Mouse (Mus musculus): ENCODE data around the gene Klf2.

The Klf2 gene

DNA sequence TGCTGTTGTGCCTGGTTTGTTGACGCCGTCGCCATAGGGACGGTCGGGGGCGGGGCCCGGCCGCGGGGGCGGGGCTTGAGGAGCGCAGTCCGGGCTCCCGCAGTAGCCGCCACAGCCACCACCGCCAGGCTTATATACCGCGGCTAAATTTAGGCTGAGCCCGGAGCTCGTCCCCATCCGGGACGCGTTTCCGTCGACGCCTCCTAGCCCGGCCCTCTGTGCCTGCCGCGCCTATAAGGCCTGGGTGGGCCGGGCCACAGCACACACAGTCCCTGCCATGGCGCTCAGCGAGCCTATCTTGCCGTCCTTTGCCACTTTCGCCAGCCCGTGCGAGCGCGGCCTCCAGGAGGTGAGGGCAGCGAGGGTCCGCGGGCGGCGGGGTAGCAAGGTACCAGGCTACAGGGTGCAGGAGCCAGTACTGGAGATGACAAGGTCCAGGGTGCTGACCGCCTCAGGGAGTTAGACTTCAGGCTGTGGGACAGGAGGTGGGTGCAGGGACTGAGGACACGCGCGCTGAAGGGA lies at the start of gene Klf2:
Gene Klf2 (plus strand): TSS at position 233 of the 522 bp plus-strand sequence.
- DNase-seq (ENCODE audit: low read depth, low spot score), result peak; percentile 99

GRCm38 (mm10) chr8:72270606-72271005 lies 48.2 kb upstream of the Klf2 start:
- no peak for DNase-seq (ENCODE audit: low read depth, low spot score)

GRCm38 (mm10) chr8:72271051-72271660 lies 47.7 kb upstream of the Klf2 start:
- DNase-seq (ENCODE audit: low read depth, low spot score), result no peak

- DNase-seq (ENCODE audit: low read depth, low spot score), result no peak
Measured at GRCm38 (mm10) chr8:72271691-72272090, 47.1 kb upstream of the Klf2 start.

GRCm38 (mm10) chr8:72272361-72272760 lies 46.5 kb upstream of the Klf2 start:
- peak; percentile 85 for DNase-seq (ENCODE audit: low read depth, low spot score)

DNA sequence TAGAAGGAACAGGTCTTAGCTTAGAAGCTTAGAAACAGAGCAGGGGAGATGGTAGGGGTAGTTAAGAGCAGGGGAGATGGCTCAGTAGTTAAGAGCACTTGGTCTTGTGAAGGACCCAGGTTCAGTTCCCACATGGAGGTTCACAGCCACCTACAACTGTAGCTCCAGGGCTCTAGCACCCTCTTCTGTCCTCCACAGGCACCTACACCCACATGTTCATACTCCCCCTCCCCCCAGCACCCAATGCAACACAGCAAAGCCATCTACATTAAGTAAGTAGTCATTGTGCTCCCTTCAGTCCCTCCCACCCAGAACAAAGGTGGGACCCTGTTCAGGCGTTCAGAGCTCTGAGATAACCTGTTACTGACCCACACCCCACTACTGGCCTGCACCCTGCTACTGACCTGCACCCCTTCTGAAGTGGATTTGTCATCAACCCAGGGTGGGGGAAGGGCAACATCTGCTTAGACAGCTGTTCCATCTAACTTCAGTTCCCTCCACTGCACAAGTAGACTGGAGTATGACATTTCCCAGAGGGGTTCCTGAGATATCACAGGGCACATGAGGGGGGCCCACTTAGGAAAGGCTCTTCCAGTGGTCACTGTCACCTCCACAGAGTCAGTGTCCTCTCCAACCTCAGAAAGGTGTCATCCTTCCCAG lies 45.6 kb upstream of the Klf2 start:
- peak; percentile 12 for DNase-seq (ENCODE audit: low read depth, low spot score)

DNA sequence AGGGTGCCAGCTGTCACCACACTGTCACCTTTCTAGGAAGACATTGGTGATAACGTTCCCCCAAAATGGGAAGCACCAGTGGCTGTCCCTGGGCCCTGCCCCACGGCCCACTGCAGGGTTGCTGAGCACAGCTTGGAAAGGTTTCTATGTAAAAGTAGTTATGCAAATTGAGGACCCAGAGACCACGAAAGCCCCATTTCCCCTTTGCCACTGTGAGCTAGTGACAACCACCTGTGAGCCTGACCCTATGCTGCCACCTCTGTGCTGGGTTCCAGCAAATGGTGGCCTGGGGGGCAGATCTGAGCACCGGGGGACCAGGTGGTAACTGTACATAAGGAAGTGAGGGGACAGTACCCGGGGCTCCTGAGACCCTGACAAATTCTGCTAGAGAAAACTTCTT lies 45.0 kb upstream of the Klf2 start:
- no peak for DNase-seq (ENCODE audit: low read depth, low spot score)

- DNase-seq (ENCODE audit: low read depth, low spot score), result peak; percentile 83
Measured at GRCm38 (mm10) chr8:72277244-72277643, 41.6 kb upstream of the Klf2 start.

DNA sequence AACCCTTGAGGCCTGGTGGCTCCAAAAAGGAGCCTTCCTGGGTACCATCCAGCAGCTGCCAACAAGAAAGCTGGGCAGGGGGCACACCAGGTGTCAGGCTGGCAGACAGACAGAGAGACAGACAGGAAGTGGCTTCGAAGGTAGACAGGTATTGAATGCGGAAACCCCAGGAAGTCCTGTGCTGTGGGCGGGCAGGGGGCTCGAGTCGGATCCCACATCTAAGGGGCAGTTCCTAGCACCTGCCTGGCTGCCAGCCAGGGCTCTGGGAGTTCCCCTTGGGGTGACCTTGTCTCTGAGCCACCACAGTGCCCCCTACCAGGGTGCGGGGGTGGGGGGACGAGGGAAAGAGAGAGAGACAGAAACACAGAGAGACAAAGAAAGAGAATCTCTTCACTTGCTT lies 39.7 kb upstream of the Klf2 start:
- peak; percentile 91 for DNase-seq (ENCODE audit: low read depth, low spot score)

DNA sequence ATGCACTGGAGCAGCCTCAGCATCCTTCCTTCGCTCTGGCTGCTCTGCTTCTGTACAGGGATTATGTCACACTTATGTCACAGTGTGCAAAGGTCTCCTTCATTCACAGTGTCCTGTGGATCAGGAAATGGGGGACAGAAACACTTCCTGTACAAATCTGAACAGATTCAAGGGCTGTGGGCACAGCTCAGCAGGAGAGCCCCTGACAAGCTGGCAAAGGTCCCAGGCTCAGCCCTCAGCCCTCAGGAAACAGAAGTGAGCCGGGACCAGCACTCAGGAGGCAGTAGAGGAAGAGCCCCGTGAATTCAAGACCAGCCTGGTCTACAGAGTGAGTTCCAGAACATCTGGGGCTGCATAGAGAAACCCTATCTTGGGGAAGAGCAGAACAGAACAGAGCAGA lies 37.2 kb upstream of the Klf2 start:
- no peak for DNase-seq (ENCODE audit: low read depth, low spot score)

- peak; percentile 21 for DNase-seq (ENCODE audit: low read depth, low spot score)
Measured at GRCm38 (mm10) chr8:72285285-72285684, 33.5 kb upstream of the Klf2 start.

- no peak for DNase-seq (ENCODE audit: low read depth, low spot score)
Measured at GRCm38 (mm10) chr8:72289051-72289450, 29.8 kb upstream of the Klf2 start.

- peak; percentile 57 for DNase-seq (ENCODE audit: low read depth, low spot score)
Measured at GRCm38 (mm10) chr8:72291104-72291503, 27.7 kb upstream of the Klf2 start.

- DNase-seq (ENCODE audit: low read depth, low spot score), result no peak
Measured at GRCm38 (mm10) chr8:72293309-72293708, 25.5 kb upstream of the Klf2 start.

DNA sequence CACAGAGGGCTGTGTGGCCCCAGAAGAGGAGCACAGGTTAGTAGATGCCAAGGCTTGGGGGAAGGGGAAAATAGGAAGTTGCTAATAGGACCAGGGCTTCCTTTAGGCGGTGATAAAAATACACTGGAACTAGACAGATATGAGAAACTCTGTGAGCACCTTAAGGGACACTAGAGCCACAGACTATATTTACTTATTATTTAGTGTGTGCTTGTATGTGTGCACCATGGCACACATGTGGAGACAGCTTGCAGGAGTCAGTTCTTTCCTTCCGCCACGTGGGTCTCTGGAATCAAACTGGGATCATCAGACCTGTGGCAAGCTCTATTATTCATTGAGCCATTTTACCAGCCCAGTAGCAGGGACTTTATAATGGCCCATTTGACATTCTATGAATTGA lies 23.7 kb upstream of the Klf2 start:
- no peak for DNase-seq (ENCODE audit: low read depth, low spot score)

- DNase-seq (ENCODE audit: low read depth, low spot score), result peak; percentile 71
Measured at GRCm38 (mm10) chr8:72295679-72296078, 23.2 kb upstream of the Klf2 start.

DNA sequence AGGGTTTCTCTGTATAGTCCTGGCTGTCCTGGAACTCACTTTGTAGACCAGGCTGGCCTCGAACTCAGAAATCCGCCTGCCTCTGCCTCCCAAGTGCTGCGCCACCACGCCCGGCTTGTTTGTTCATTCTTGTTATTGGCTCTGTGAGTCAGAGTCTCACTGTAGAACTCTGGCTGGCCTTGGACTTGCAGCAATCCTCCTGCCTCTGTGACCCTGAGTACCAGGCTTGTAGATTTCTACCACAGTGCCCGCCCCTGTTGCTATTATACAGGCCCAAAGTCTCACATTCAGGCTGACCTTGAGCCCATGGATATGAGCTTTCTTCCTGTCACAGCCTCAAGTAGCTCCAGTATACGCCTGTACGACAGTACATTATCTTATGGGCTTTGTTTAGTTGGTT lies 22.3 kb upstream of the Klf2 start:
- no peak for DNase-seq (ENCODE audit: low read depth, low spot score)

DNA sequence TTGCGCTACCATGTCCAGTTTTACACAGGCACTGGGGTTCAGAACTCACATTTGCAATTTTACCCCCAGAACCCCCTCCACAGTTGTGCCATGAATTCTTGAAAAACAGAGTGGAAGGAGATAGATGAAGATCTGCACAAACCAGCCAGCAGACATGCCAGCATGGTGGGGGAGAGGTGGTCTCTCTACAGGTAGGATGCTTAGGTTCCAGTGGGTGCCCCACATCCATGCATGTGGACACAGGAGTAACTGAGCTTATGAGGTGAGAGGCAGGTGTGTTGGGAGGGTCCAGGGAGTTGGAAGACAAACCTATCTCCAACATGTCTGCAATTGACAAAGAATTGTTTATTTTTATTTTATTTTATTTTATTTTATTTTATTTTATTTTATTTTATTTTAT lies 19.9 kb upstream of the Klf2 start:
- DNase-seq (ENCODE audit: low read depth, low spot score), result no peak

DNA sequence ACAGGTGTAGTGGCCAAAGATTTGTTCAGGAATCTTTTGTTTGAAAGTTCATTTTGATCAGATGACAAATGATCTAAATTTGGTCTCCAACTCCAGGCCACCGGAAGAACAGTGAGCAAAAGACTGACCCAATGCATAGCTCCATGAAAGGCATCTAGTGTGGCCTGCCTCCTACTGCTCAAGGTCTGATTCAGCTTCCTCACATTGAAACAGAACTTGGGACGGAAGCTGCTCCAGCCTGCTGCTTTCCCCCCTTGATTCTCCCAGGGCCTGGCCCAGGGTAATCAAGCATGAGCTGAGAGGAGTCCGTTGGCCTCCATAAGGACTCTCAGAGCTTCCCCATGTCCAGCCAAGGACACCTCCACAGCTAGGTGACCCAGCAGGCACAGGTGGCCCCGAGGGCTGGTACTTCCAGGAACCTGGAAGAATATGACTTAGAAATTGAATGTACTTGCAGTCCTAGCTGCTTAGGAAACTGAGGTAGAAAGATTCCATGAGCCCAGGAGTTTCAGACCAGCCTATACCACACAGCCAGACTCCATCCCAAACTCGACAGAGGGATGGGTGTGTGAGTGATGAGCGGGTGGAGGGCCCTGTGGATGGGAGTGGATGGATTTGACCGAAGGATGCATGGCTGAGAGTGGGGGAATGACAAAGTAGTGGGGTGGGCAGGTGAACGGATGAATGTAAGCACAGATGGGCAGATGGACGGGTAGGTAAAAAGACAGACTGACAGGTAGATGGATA lies 18.0 kb upstream of the Klf2 start:
- no peak for DNase-seq (ENCODE audit: low read depth, low spot score)

- DNase-seq (ENCODE audit: low read depth, low spot score), result no peak
Measured at GRCm38 (mm10) chr8:72301497-72301896, 17.3 kb upstream of the Klf2 start.

- DNase-seq (ENCODE audit: low read depth, low spot score), result no peak
Measured at GRCm38 (mm10) chr8:72302986-72303612, 15.7 kb upstream of the Klf2 start.

GRCm38 (mm10) chr8:72303633-72304032 lies 15.2 kb upstream of the Klf2 start:
- DNase-seq (ENCODE audit: low read depth, low spot score), result peak; percentile 74
